Mouse (Mus musculus) CH12.LX (cell line): Measurements from ENCODE around the gene Ctbp2.

Experiments used
- EP300 ChIP-seq: IDR thresholded peaks from 2 replicates; pipeline ENCODE4 v1.6.1; 2011; ENCODE audit warnings: low read length, improper control_type of control experiment
- POLR2A ChIP-seq: IDR thresholded peaks from 2 replicates; pipeline ENCODE4 v1.6.1; 2011; ENCODE audit warnings: low read depth, mild to moderate bottlenecking, improper control_type of control experiment, low read length
- TBP ChIP-seq: conservative IDR thresholded peaks from 2 replicates; pipeline ENCODE4 v1.6.1; 2011; ENCODE audit warnings: low read depth, low read length, improper control_type of control experiment
- ZMIZ1 ChIP-seq: IDR thresholded peaks from 2 replicates; pipeline ENCODE4 v1.6.1; 2012; ENCODE audit warnings: low read depth, mild to moderate bottlenecking, inconsistent platforms, low read length, improper control_type of control experiment

- TF ChIP-seq POLR2A, result no peak
- no peak for TF ChIP-seq EP300
- TF ChIP-seq ZMIZ1, result no peak
- no peak for TF ChIP-seq TBP
Observed at GRCm38 (mm10) chr7:132998639-132999038, 125.5 kb downstream of the Ctbp2 start.
